Mouse (Mus musculus) kidney, embryonic 16.5 days (tissue): ENCODE data around the gene Ptbp1. TPM values are rescaled to one million over a fixed set of nuclear protein-coding genes. Genes with fewer than 3 reads are reported as not detected.
"Not testable (repeated sequence)": the region's sequence is repeated elsewhere in the genome, so short reads cannot be mapped to it uniquely, and the experiment has no call there.

ENCODE experiments used
- ATAC-seq: fragments of 200-750 bp; cut with Nextera tagmentation; 2 replicates; pipeline ENCODE4 v1.8.0; 2017; ENCODE audit warnings: moderate TSS enrichment; ENCODE audit not compliant: low FRiP score, low TSS enrichment
- H3K27ac ChIP-seq: fragments of 300-500 bp; sonication (generic); 2 replicates; pipeline ENCODE4 v1.5.1; 2014; ENCODE audit warnings: low read length
- H3K27me3 ChIP-seq: fragments of 300-500 bp; sonication (generic); 2 replicates; pipeline ENCODE4 v1.6.1; 2014; ENCODE audit warnings: low read length, control low read depth, mixed read lengths; ENCODE audit not compliant: insufficient read depth
- H3K36me3 ChIP-seq: fragments of 300-500 bp; sonication (generic); 2 replicates; pipeline ENCODE4 v1.6.1; 2014; ENCODE audit warnings: low read length, control low read depth, mixed read lengths; ENCODE audit not compliant: insufficient read depth
- H3K4me1 ChIP-seq: fragments of 300-500 bp; sonication (generic); 2 replicates; pipeline ENCODE4 v1.6.1; 2014; ENCODE audit warnings: low read length, control low read depth, mixed read lengths; ENCODE audit not compliant: insufficient read depth
- H3K4me2 ChIP-seq: fragments of 300-500 bp; sonication (generic); replicated peaks from 2 replicates; pipeline ENCODE4 v1.6.1; 2014; ENCODE audit warnings: low read depth, low read length
- H3K4me3 ChIP-seq: fragments of 300-500 bp; sonication (generic); 2 replicates; pipeline ENCODE4 v1.5.1; 2014; ENCODE audit warnings: mild to moderate bottlenecking, low read length
- H3K9ac ChIP-seq: fragments of 300-500 bp; sonication (generic); replicated peaks from 2 replicates; pipeline ENCODE4 v1.6.1; 2014; ENCODE audit warnings: low read length
- H3K9me3 ChIP-seq: fragments of 300-500 bp; sonication (generic); 2 replicates; pipeline ENCODE4 v1.6.1; 2016; ENCODE audit warnings: low read length, control low read depth
- WGBS: fragments of 180-500 bp; shearing (Covaris S2); extraction: QIAGEN DNeasy Blood & Tissue Kit; methylation state at CpG from one replicate; pipeline ENCODE4 v1.1.7; 2014; 5-methylcytosine and 5-hydroxymethylcytosine counted together
- polyA plus RNA-seq: library from polyadenylated mRNA; unstranded; fragments of >200 nt; fragmentation: Nextera tagmentation; extraction: Ambion mirVana; gene quantifications from 2 replicates; pipeline ENCODE4 v1.2.1, GENCODE M21; 2015

The Ptbp1 gene
- polyA plus RNA-seq, 1 experiment from 2014 or later: 431 TPM

DNA sequence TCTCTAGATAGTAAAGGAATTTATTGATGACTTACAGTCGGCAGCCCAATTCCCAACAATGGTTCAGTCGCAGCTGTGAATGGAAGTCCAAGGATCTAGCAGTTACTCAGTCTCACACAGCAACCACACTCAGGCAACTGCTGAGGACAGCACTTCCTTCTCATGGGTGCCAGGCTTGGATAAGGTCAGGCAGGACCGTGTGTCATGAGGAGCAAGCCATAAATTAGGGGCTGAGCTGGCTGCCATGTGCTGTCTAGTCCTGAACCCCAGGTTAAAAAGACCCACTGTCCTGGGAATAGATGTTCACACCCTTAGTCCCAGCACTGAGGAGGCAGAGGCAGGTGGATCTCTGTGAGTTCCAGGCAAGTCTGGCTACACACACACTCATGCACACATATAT lies 30.7 kb downstream of the Ptbp1 start:
- H3K36me3 ChIP-seq, H3K4me3 ChIP-seq, H3K27ac ChIP-seq, H3K9ac ChIP-seq, H3K9me3 ChIP-seq, ATAC-seq, H3K27me3 ChIP-seq, H3K4me2 ChIP-seq: not testable (repeated sequence)
- 57% methylated on average over 2 of the region's 3 CpGs for WGBS
- peaks cover 34% of the 10 kb centered on the region for H3K4me1 ChIP-seq

DNA sequence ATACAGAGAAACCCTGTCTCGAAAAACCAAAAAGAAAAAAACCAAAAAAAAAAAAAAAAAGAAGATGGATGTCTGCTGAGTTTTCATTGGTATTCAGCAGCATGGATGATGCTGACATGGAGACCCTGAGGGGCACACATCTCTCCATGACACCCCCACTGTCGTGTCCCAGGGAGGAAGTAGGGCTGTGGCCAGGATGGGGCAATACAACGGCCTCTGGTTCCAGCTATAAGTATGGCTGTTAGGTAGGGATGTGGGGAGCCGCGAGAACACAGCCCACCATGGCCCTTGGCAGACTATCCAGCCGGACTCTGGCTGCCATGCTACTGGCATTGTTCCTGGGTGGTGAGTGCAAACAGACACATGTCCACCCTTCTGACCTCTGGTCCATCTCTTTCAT lies 31.8 kb downstream of the Ptbp1 start, which contains the start of gene Elane:
Gene Elane, plus strand, starts transcription at position 194 of the 400 bp plus-strand sequence.
- Histone ChIP-seq H3K4me3 (no peak within 1 kb of the TSS), H3K36me3 (no peaks in the 10 kb centered on the region), H3K27me3 (no peaks in the 10 kb centered on the region), H3K27ac (no peak within 1 kb of the TSS), H3K4me1 (peaks cover 23% of the 10 kb centered on the region), H3K9ac (no peak within 1 kb of the TSS), H3K9me3 (no peaks in the 10 kb centered on the region), H3K4me2 (no peak within 1 kb of the TSS)
- no peak for ATAC-seq
- 79% methylated on average over 6 of the region's 6 CpGs for WGBS

DNA sequence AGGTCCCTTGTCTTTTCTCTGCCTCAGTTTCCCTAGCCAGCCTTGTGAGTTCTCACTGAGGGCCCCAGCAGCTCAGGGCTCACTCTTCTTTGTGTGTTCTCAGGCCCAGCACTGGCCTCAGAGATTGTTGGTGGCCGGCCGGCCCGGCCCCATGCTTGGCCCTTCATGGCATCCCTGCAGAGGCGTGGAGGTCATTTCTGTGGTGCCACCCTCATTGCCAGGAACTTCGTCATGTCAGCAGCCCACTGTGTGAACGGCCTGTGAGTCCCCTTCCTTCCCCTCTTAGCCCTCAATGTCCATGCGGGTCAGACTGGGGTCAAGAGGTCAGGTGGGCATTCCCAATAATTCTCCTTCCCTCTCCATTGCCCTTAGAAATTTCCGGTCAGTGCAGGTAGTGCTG lies 32.4 kb downstream of the Ptbp1 start:
- H3K4me1 ChIP-seq: peaks cover 20% of the 10 kb centered on the region
- no peak for ATAC-seq
- no peak overlapping the region for H3K4me2 ChIP-seq
- WGBS: 72% methylated on average over 8 of the region's 8 CpGs
- H3K27me3 ChIP-seq: no peaks in the 10 kb centered on the region
- no peaks in the 10 kb centered on the region for H3K36me3 ChIP-seq
- H3K9ac ChIP-seq: no peak overlapping the region
- no peak overlapping the region for H3K4me3 ChIP-seq
- H3K27ac ChIP-seq: no peak overlapping the region
- no peaks in the 10 kb centered on the region for H3K9me3 ChIP-seq

DNA sequence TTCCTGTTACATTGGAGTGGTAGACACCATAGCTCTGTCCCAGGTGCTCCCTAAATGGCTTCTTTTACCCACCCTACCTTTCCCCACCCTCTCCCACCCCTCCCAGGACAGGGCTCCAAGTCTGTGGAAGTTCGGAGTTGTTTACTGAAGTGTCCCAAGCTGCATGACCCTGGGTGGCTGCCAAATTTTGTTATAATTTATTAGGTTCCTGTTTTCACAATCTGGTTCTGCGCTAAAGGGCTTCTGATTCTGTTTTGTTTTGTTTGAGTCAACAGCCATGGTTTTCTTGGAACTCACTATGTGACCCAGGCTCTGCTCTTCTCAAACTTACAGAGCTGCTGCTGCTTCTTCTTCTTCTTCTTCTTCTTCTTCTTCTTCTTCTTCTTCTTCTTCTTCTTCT lies 35.2 kb downstream of the Ptbp1 start:
- Histone ChIP-seq H3K4me3 (no peak overlapping the region), H3K36me3 (no peaks in the 10 kb centered on the region), H3K27me3 (no peaks in the 10 kb centered on the region), H3K9ac (no peak overlapping the region), H3K27ac (no peak overlapping the region), H3K4me1 (no peaks in the 10 kb centered on the region), H3K4me2 (no peak overlapping the region), H3K9me3 (no peaks in the 10 kb centered on the region)
- ATAC-seq: no peak
- WGBS: 50% methylated on average over 2 of the region's 2 CpGs

DNA sequence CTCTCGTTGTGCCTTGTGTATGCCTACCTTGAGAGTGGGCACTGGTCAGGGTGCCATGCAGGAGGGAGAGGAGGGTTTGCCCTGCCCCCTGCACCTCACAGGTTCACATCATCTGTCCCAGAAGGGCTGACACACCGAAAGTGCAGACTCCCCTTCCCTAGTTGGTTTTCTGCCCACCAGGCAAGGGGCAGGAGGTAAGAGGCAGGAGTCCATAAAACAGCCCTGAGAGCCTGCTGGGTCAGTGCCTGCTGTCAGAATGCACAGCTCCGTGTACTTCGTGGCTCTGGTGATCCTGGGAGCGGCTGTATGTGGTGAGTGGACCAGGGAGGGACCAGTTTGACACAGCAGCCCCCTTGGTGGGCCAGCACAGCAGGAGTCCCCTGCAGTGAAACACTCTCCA lies 36.4 kb downstream of the Ptbp1 start, which contains the start of gene Cfd:
Gene Cfd, plus strand, starts transcription at position 184 of the 400 bp plus-strand sequence.
- H3K36me3 ChIP-seq: peaks cover 8% of the 10 kb centered on the region
- ATAC-seq: no peak

DNA sequence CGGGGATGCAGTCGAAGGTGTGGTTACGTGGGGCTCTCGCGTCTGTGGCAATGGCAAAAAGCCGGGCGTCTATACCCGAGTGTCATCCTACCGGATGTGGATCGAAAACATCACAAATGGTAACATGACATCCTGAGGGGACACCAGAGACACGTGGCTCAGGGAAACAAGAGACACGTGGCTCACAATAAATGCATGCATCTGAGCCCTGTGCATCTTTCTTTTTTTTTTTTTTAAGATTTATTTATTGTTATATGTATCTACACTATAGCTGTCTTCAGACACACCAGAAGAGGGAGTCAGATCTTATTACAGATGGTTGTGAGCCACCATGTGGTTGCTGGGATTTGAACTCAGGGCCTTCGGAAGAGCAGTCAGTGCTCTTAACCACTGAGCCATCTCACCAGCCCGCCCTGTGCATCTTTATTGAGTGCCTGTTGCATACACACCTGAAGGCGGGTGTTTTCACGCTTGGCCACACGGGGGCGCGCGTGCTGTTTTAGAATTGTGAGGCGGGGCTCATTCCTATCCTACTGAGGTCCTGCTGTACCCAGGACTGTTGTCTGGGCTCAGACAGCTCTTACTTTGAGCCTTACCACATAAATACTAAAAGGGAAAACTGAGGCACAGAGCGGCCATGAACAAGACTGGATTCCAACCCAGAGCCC lies 38.4 kb downstream of the Ptbp1 start:
- WGBS: 43% methylated on average over 22 of the region's 22 CpGs
- not testable (repeated sequence) for H3K4me1 ChIP-seq, H3K9me3 ChIP-seq, H3K4me3 ChIP-seq, H3K27me3 ChIP-seq, H3K4me2 ChIP-seq, H3K9ac ChIP-seq, H3K27ac ChIP-seq
- H3K36me3 ChIP-seq: peaks cover 26% of the 10 kb centered on the region
- ATAC-seq: 0 out of 2 replicates have a peak, but pooled peaks have one; percentile 16

More for the DNA sequence above, 36.4 kb downstream of the Ptbp1 start, which contains the start of gene Cfd:
- no peak within 1 kb of the TSS for H3K27ac ChIP-seq
- no peaks in the 10 kb centered on the region for H3K9me3 ChIP-seq
- WGBS: 35% methylated on average over 5 of the region's 5 CpGs
- H3K27me3 ChIP-seq: no peaks in the 10 kb centered on the region
- no peaks in the 10 kb centered on the region for H3K4me1 ChIP-seq
- no peak within 1 kb of the TSS for H3K4me2 ChIP-seq
- H3K9ac ChIP-seq: no peak within 1 kb of the TSS
- H3K4me3 ChIP-seq: no peak within 1 kb of the TSS

DNA sequence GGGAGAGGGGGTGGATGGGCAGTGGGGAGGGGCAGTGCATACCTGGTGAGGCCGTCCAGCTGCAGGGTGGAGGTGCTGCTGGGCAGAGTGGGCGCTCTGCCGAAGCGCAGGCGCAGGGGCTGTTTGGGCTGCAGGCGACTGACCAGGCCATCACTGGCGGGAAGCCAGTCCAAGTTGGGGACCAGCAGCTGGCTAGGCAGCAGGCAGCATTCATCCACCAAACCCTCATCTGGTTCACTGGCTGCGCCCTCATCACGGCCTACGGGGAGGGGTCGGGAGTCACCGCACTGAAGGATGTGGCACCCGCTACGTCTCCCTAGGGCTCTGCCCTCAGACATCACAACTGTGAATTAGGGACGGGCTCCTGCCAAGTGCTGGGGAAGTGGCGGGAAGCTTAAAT lies 42.1 kb downstream of the Ptbp1 start:
- Histone ChIP-seq H3K4me2 (no peak overlapping the region), H3K36me3 (peaks cover 40% of the 10 kb centered on the region), H3K4me1 (peaks cover 7% of the 10 kb centered on the region; the same call in 1 of the 2 replicates), H3K27ac (no peak overlapping the region), H3K27me3 (no peaks in the 10 kb centered on the region), H3K4me3 (no peak overlapping the region), H3K9ac (no peak overlapping the region), H3K9me3 (no peaks in the 10 kb centered on the region)
- WGBS: 85% methylated on average over 16 of the region's 16 CpGs
- ATAC-seq: no peak

DNA sequence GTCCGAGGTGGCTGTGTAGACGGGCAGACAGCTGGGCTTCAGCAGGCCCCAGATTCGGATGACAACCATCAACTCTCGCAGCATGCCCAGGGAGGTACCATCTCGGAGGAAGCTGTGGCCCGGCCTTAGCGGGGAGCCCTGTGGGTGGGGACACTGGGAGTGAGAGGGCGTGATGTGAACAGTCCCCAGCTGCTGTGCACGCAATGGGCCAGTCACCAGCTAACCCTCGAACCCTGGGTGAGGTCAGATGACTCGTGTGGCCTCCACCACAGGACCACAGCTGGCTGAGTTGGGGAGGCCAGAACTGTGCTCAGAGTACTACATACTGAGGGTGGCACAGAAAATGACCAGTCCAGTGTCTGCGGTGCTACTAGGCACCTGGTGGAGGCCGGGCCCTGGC lies 42.6 kb downstream of the Ptbp1 start:
- Histone ChIP-seq H3K4me1 (peaks cover 7% of the 10 kb centered on the region; the same call in 1 of the 2 replicates), H3K4me3 (no peak overlapping the region), H3K27me3 (no peaks in the 10 kb centered on the region), H3K9ac (no peak overlapping the region), H3K4me2 (no peak overlapping the region), H3K9me3 (no peaks in the 10 kb centered on the region), H3K36me3 (peaks cover 44% of the 10 kb centered on the region), H3K27ac (no peak overlapping the region)
- no peak for ATAC-seq
- WGBS: 76% methylated on average over 13 of the region's 13 CpGs

DNA sequence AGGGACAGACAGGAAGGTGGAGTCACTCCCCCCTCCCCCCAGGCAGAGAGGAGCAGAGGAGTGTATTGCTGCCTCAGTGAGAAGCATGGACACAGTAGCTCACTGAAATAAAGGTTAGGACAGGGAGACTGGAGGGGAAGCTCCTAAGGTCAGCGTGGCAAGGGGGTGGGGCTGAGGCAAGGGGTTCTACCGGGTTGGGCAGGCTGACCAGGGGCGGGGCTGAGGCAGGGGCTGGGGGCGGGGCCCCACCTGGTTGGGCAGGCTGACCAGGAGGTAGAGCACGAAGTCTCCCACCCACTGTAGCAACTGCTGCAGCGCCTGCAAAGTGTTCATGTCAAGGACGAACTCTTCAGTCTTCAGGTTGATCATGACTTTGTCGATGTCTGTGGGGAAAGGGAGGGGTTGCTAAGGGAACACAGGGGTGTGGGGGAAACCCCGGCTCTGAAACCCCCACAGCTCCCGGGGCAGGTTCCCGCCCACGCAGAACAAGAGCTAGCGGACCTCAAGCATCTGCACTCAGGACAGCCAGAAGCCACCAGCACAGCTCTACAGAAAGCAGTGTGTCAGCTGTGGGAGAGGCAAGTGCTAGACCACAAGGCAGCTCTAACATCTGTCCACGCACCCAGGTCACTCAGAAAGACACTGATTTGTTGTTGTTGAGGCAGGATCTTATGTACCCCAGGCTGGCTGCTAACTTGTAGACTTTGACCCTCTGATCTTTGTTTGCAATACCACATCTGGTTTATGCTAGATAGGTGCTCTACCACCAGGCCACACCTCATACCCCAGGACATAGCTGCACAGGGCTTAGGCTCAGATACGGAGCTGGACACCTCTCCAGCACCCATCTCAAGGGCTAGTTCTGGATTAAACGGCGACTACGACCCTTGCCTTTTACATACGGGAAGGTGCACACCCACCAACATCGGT lies 43.4 kb downstream of the Ptbp1 start:
- ATAC-seq: 0 out of 2 replicates have a peak, but pooled peaks have one; percentile 19
- peaks cover 52% of the 10 kb centered on the region for H3K36me3 ChIP-seq
- WGBS: 45% methylated on average over 20 of the region's 20 CpGs
- H3K4me2 ChIP-seq: no peak overlapping the region
- H3K9me3 ChIP-seq: no peaks in the 10 kb centered on the region
- H3K4me1 ChIP-seq: peaks cover 7% of the 10 kb centered on the region; the same call in 1 of the 2 replicates
- no peak overlapping the region for H3K4me3 ChIP-seq
- H3K27ac ChIP-seq: no peak overlapping the region
- H3K9ac ChIP-seq: 0 out of 2 replicates have a peak overlapping the region, but pooled peaks have one; percentile 16
- H3K27me3 ChIP-seq: no peaks in the 10 kb centered on the region
